Mouse (Mus musculus) heart, postnatal 4 days (tissue): ENCODE results near the gene Mri1. TPM values are rescaled to one million over a fixed set of nuclear protein-coding genes. Genes with fewer than 3 reads are reported as not detected.
A peak's percentile ranks its signal among the peaks of the same experiment; 100 is the strongest.

Source experiments
- DNase-seq: peaks from one replicate; pipeline ENCODE4 v3.0.0; 2021
- total RNA-seq, 2 experiments: library from RNA; stranded (reverse); gene quantifications; 2 replicates each; pipeline ENCODE4 v1.2.3; 2021

Mri1 gene
- total RNA-seq, 2 experiments from 2014 or later = 14.4 to 19.2 TPM

- DNase-seq = no peak
These were observed 20.6 kb downstream of the Mri1 start for GRCm38 (mm10) chr8:84236410-84236997.

- DNase-seq = no peak
These were observed 21.2 kb downstream of the Mri1 start for GRCm38 (mm10) chr8:84235746-84236409.

- no peak for DNase-seq
These were observed 24.1 kb downstream of the Mri1 start for GRCm38 (mm10) chr8:84233055-84233454.

DNA sequence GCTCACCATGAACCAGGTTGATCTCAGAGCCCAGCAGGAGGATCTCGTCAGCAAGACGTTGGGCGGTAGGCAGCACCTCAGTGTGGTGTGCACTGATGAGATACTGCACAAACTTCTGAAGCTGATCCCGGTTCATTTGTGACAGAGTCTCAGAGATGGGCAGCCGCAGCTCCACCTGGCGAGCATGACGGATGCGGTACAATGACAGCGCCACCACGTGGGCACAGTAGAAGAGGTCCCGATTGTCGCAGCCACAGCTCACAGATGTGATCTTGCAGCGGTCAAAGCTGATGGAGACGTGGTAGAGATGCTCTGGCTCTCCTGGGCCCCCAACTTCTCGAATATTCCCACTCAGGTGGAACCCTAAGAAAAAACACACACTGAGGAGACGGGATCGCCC is 26.4 kb downstream of the Mri1 start:
- DNase-seq = peak; percentile 35

- no peak for DNase-seq
These were observed 33.6 kb downstream of the Mri1 start for GRCm38 (mm10) chr8:84223322-84224029.

DNA sequence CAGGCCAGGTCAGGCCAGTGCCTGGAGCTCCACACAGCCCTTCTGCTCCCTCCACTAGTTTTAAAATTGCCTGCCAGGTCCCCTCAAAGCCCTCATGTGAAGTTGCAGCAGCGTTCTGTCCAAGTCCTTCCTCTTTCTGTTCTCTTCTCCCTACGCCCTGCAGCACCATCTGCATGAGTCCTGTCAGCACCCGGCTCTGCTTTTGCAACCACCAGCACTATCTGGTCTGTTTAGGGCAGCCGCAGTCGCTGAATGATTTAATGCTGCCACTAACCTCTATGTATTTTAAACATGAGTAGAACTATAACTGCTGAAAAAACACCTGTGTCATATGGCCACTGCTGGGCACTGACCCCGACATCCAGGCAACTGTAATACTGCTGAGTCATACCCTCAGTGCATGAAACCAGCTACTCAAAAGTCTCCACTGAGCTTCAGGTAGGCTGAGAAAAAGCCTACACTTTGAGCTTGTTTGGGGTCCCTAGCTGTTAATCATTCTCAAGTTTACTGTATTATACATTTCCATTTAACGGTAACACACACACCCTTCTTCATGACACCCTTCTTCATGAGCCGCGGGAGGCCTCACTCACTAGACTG is 34.5 kb downstream of the Mri1 start:
- no peak for DNase-seq

DNA sequence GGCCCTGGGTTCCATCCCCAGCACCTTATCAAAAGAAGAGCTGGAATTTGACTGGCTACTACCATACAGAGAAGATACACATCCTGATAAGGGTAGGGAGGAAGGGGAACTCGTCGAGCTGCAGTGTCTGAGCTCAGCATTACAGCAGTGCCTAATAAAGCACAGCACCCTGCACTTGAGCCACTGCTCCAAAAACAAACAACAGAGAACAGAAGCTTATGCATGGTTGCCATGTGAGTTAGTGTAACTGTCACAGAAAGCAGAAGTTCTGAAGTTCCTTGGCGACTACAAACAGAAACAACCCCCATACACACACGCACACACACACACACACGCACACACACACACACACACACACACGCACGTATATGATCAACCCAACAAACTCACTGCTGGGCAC is 37.0 kb downstream of the Mri1 start:
- DNase-seq = no peak

DNA sequence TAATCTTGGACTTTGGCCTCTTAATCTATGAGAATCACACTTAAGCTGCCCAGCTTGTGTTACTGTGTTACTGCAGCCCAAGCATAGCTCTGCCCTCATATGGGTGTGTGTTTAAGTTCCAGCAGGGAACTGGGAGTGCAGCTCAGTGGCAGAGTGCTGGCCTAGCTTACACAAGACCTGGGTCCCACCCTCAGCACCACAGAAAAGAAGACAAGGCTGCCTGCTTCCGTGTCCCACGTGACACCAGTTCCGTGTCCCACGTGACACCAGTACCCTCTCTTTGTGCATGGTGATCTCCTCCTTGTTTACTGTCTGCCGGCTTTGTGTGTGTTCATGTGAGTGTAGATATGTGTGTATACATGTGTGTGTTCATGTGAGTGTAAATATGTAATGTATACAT is 39.0 kb downstream of the Mri1 start:
- DNase-seq = no peak

GRCm38 (mm10) chr8:84217206-84217605 is 39.9 kb downstream of the Mri1 start:
- no peak for DNase-seq

GRCm38 (mm10) chr8:84213277-84213676 is 43.8 kb downstream of the Mri1 start:
- DNase-seq = no peak

GRCm38 (mm10) chr8:84211881-84212563 is 45.1 kb downstream of the Mri1 start:
- no peak for DNase-seq

- peak; percentile 52 for DNase-seq
These were observed 45.9 kb downstream of the Mri1 start for GRCm38 (mm10) chr8:84211202-84211601.

DNA sequence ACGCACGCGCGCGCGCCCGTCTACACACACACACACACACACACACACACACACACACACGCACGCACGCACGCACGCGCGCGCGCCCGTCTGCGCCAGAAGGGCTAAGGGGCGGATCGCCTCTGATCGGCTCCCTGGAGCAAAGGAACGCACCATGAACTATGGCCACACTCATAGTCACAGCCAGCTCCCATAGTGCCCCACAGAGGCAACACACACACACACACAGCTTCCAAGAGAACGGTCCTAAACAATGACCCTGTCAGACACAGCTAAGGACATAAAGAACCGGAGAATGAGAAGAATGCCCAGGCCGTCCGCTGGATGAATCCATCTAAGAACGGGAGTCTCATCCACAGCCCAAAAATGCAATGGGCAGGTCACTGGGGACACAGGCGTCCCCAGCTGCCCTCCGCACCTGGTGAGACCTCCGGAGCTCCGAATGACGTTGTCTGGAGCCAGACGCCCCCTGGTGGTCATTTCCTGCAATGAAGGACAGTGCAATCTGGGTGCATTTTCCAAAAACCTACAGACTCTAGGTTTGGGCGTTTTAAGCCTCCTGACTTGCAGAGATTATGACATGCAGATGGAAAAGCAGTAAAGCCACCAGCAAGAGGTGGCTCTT is 46.8 kb downstream of the Mri1 start:
- peak; percentile 93 for DNase-seq

DNA sequence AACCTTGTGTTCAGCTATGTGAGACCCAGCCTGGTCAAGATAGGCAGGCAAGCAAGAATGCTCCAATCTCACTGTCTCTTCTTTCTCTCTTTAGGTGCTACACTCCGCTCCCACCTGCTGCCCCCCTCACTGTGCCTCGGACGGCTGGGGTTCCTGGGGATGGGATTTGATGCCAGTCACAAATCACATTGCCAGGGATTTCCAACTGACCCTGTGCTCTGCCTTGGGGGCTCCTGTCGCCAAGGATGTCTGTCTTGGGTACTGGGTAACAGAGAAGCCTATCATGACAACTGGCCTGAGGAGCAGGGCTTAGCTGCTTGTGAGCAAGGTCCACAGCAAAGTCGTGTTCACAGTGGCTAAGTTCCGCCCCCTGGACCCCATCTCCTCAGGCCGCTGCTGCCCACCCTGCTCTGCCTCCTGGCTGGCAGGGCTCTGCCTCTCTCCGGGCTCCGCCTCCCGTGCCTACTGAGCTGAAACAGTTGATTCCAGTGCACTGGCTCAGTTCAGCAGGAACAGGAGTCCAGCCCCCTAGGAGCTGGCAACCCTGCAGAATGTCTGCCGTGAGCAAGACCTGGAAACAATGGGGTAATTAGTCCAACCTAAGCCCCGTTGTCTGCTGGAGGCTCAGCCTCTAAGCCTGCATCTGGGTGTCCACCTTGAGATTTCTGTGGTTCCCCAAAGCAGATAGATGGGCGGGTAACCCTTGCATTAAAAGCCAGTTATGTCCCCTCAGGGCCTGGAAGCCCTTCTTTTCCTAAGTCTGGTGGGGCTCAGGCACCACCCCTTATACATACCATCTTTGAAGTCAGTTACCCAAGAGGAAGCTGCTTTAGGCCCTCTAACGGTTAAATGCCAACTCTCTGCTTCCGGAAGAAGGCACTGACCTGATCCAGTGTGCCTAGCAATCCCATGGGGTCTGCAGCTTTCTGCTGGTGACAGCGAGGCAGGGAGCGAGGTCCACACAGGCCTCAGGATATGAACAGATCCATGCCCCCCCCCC is 48.4 kb downstream of the Mri1 start:
- no peak for DNase-seq

- DNase-seq = peak; percentile 84
These were observed 49.3 kb downstream of the Mri1 start for GRCm38 (mm10) chr8:84207811-84208210.

- DNase-seq = no peak
These were observed 50.5 kb downstream of the Mri1 start for GRCm38 (mm10) chr8:84206666-84207065.

- DNase-seq = no peak
These were observed 52.1 kb downstream of the Mri1 start for GRCm38 (mm10) chr8:84205073-84205472.

DNA sequence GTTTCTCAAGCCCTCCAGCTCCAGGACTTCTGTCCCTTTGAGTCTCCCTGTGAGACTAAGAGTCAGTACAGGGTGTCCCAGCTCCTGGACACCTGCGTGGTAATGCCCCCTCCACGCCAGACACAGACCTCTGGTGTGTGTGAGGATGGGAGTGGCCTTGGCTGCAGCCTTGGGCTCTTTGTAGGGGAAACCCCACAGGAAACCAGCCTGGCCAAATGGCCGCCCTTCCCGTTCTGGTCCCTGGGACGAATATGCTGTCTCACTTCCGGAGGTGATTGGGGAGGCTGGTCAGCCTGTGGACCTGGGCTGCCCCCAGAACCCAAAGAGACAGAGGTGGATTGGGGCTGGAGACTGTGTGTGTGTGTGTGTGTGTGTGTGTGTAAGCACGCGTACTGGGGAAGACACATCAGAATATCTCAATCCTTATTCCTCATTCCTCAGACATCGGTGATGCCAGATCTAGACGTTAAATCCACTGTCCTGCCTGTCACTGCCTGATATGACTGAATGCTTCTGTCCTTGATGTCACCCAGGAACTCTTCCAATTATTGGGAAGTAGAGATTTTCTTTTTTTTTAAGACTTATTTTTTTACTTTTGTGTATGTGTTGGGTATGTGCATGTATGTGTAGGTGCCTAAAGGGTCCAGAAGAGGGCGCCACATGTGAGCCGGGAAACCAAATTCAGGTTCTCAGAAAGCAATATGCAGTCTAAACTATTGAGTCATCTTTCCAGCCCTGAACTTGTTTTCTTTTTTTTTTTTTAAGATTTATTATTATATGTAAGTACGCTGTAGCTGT is 53.0 kb downstream of the Mri1 start:
- peak; percentile 85 for DNase-seq

GRCm38 (mm10) chr8:84202938-84203917 is 53.9 kb downstream of the Mri1 start:
- peak; percentile 93 for DNase-seq
